Mouse (Mus musculus): ENCODE measurements at regions not wholly inside any gene's neighbourhood (a gene's known extent, or its start where the extent isn't known, plus 50 kb on each side); places are given as distances from the start of the nearest gene placed in this dataset.

- no peak for TF ChIP-seq POLR2A (IDR thresholded peaks at IDR 0.05; ENCODE audit: borderline replicate concordance, control insufficient read depth, low read depth, low read length)
- no peak for TF ChIP-seq CTCF (IDR thresholded peaks at IDR 0.05; ENCODE audit: control insufficient read depth, insufficient read depth, low read length)
Measured at GRCm38 (mm10) chr8:34269848-34270247, 158.3 kb upstream of the Gm10131 start.
